Mouse (Mus musculus) adrenal gland, postnatal 14 days (tissue): ENCODE data around the gene Lsmem1. TPM values are rescaled to one million over a fixed set of nuclear protein-coding genes. Genes with fewer than 3 reads are reported as not detected.

Source experiments
- DNase-seq: peaks from one replicate; pipeline ENCODE4 v3.0.0; 2021; ENCODE audit warnings: mixed read lengths
- microRNA-seq, 2 experiments: library from miRNA; unstranded; fragments of <30 nt; microRNA quantifications; one replicate each; pipeline ENCODE4 v1.2.0; 2021
- total RNA-seq: library from RNA; stranded (reverse); gene quantifications from 2 replicates; pipeline ENCODE4 v1.2.3, GENCODE M21; 2021

Gene Lsmem1
- total RNA-seq, 1 experiment from 2014 or later = not detected

DNA sequence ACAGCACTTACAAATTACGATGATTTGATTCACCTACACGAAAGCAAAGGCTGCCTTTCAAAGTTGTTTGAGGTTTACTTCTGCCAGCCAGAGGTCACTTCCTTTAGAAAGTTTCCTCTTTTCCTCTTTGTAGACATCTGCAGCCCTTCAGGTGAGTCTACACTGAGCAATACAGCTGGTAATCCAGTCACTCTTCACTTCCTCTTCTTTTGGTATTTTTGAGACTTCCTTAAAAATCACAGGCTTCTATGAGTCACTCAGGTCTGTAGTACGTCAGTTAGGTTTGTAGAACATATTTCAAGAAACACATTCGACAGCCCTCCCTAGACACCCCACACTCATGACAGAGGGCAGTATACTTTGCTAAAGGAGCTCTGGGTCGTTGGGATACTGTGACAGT lies 58.6 kb downstream of the Lsmem1 start:
- no peak for DNase-seq

DNA sequence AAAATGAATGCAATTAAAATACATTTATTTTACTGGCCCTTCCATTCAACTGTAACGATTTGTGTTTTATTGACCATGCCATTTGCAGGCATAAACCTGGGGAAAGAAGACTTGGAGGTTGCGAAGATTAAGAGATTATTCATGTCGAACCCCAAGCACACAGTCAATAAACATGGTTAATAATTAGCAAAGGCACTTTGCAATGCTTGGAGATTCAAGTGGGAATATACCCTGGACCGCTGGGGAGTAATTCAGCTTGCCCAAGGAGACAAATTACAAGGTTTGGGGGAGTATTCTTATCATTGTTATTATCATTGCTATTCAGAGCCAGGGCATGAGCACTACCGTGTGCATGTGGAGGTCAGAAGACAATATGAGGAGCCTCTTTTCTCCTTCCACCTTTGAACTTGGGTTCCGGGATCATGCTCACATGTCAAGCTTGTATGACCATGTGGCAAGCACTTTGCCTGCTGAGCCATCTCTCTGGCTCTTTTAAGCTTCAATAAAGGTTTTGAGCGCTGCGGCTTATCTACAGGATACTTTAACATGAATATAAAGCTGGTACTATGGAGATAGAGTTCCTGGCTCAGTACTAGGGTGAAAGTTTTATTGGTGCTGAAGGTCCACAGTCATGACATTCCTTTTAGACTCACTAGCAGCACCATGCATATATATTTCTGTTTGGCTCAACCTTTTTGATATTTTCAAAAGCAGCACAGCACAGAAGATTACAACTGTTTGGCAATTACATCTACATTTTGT lies 59.6 kb downstream of the Lsmem1 start:
- DNase-seq = no peak

DNA sequence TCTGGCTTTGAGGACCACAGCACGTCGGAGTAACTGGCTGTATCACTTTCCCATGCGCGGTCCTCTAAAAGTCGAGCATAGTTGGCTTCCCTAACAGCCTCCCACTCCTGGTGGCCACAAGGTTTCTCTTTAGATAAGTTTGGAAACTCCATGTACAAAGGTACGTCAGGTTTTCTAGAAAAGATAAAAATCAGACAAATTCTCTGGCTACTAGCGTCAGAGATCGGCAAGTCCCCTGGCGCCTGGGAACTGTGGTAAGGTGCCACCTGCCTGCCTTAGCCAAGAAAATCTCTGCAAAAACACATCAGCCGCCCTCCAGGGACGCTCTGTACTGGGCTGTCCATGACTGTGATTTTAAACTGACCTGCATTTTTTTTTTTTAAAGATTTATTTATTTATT lies 64.8 kb downstream of the Lsmem1 start:
- peak; percentile 27 for DNase-seq

DNA sequence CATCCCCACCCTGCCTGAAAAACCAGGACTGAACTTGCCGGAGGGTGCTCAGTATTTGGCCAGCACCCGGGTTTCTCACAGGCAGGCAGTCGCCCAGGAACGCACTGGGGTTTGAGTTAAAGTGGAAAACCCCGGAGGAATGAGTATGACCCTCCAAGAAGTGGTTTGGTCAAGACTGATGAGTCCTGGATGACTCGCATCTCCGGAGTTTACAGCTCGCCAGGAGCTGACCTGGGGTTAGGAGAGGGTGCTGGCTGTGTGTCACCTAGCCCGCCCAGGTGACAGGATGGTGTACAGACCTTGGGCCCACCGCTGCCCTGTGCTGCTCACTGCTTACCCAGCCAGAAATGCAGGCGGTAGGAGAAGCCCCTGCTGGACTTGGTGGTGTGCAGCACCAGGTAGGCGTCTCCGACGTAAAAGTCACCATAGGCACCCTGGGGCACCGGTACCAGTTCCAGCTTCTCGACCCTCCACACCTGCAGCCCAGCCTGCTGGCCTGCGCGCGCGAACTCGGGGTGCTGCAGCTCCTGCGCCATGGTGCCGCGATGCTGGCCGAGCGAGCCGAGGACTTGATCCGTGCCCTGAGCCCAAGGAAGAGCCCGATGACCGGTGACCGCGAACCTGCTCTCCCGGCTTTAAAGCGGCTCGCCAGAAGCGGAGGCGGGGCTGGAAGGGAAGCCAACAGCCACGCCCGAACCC lies 65.6 kb downstream of the Lsmem1 start, which contains the start of gene Scin:
Scin (minus strand) TSS at position 656 of the 699 bp plus-strand sequence.
- DNase-seq = peak; percentile 21

DNA sequence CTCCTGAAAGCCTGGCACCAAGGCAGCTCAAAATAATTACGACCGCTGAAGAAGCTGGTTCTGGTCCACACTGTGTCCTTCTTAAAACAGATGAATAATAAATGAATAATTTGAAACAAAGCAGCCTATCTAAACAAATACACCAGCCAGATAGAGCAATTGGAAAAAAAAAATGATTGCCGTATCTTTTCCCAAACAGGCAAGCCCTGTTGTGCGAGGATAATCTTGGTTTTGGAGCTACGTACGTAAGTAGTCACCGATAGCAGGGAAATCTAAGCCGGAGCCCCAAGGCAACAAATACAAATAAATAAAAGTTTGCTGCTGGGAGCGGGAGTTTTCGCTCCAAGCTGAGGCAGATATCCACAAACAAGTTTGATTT lies 66.1 kb downstream of the Lsmem1 start:
- DNase-seq = no peak

Small RNA genes lying within 50 kb of the gene (microRNA-seq; reads per million reads assigned to microRNA genes)
- 1.3 to 2.3 reads per million in 2 experiments for gene Mir1938

Other genes starting within 250 kb of the Lsmem1 start
- 104 and 125 TPM in 2 replicates for gene Arl4a, start 161.5 kb downstream of the Lsmem1 start, total RNA-seq
- 0.37 and 0.56 TPM in 2 replicates for gene Scin, start 65.3 kb downstream of the Lsmem1 start, total RNA-seq
- 155 and 156 TPM in 2 replicates for gene Ifrd1, start 49.0 kb upstream of the Lsmem1 start, total RNA-seq
- 15.4 and 18.0 TPM in 2 replicates for gene Zfp277, start 246.4 kb upstream of the Lsmem1 start, total RNA-seq
- gene Dock4, start 246.5 kb upstream of the Lsmem1 start, total RNA-seq = 19.7 and 19.9 TPM in 2 replicates